Mouse (Mus musculus) myocyte (in vitro differentiated cells): ENCODE data around the gene Mcm10. TPM values are rescaled to one million over a fixed set of nuclear protein-coding genes. Genes with fewer than 3 reads are reported as not detected.

ENCODE experiments used
- H3K27me3 ChIP-seq: one replicate; pipeline ENCODE4 v1.6.1; 2011; ENCODE audit not compliant: control insufficient read depth, insufficient read depth, insufficient read length
- H3K36me3 ChIP-seq: one replicate; pipeline ENCODE4 v1.6.1; 2011; ENCODE audit not compliant: control insufficient read depth, insufficient read depth
- H3K4me2 ChIP-seq: one replicate; pipeline ENCODE4 v1.6.1; 2011; ENCODE audit warnings: low read depth, control low read depth
- H3K4me3 ChIP-seq: one replicate; pipeline ENCODE4 v1.5.1; 2011; ENCODE audit warnings: mild to moderate bottlenecking, control low read depth, moderate library complexity
- H3K79me2 ChIP-seq: one replicate; pipeline ENCODE4 v1.6.1; 2011; ENCODE audit not compliant: control insufficient read depth, insufficient read depth
- H3ac ChIP-seq: one replicate; pipeline ENCODE4 v1.6.1; 2011; ENCODE audit not compliant: control insufficient read depth, insufficient read length
- CEBPB ChIP-seq: IDR thresholded peaks from 2 replicates; pipeline ENCODE4 v1.6.1; 2011; ENCODE audit warnings: mild to moderate bottlenecking, moderate library complexity; ENCODE audit not compliant: poor library complexity, insufficient read depth, severe bottlenecking
- E2F4 ChIP-seq: IDR thresholded peaks from one replicate; pipeline ENCODE4 v1.6.1; 2011; ENCODE audit warnings: mild to moderate bottlenecking, control low read depth, moderate library complexity; ENCODE audit not compliant: insufficient read depth
- MAX ChIP-seq: IDR thresholded peaks from one replicate; pipeline ENCODE4 v1.6.1; 2011; ENCODE audit warnings: low read depth, mild to moderate bottlenecking, control low read depth
- MYOD1 ChIP-seq, 3 experiments: IDR thresholded peaks; one replicate each; pipeline ENCODE4 v1.6.1; 2011; ENCODE audit warnings: control low read depth in 2 of 3, low read depth in 2 of 3, mild to moderate bottlenecking in 2 of 3, moderate library complexity in 1 of 3; ENCODE audit not compliant: insufficient read length in 2 of 3, control insufficient read depth in 1 of 3
- MYOG ChIP-seq, 3 experiments: IDR thresholded peaks; one replicate each; pipeline ENCODE4 v1.6.1; 2011; ENCODE audit warnings: control low read depth in 2 of 3, low read depth in 2 of 3, mild to moderate bottlenecking in 2 of 3; ENCODE audit not compliant: insufficient read length in 2 of 3, control insufficient read depth in 1 of 3, insufficient read depth in 1 of 3
- POLR2A ChIP-seq: IDR thresholded peaks from one replicate; pipeline ENCODE4 v1.6.1; 2011; ENCODE audit warnings: low read depth, mild to moderate bottlenecking, control low read depth, moderate library complexity; ENCODE audit not compliant: insufficient read length
- POLR2AphosphoS2 ChIP-seq: IDR thresholded peaks from one replicate; pipeline ENCODE4 v1.6.1; 2011; ENCODE audit warnings: low read depth, control low read depth; ENCODE audit not compliant: insufficient read length
- REST ChIP-seq: IDR thresholded peaks from one replicate; pipeline ENCODE4 v1.6.1; 2011; ENCODE audit warnings: mild to moderate bottlenecking, control low read depth, moderate library complexity; ENCODE audit not compliant: insufficient read depth, insufficient read length
- SRF ChIP-seq: IDR thresholded peaks from one replicate; pipeline ENCODE4 v1.6.1; 2011; ENCODE audit warnings: low read depth; ENCODE audit not compliant: control insufficient read depth, insufficient read length
- TCF12 ChIP-seq: IDR thresholded peaks from one replicate; pipeline ENCODE4 v1.6.1; 2011; ENCODE audit warnings: mild to moderate bottlenecking, control low read depth; ENCODE audit not compliant: poor library complexity, insufficient read depth, severe bottlenecking
- TCF3 ChIP-seq: IDR thresholded peaks from one replicate; pipeline ENCODE4 v1.6.1; 2011; ENCODE audit warnings: low read depth, control low read depth; ENCODE audit not compliant: insufficient read length
- USF1 ChIP-seq: IDR thresholded peaks from one replicate; pipeline ENCODE4 v1.6.1; 2011; ENCODE audit warnings: low read depth, mild to moderate bottlenecking, control low read depth, moderate library complexity
- polyA plus RNA-seq: library from polyadenylated mRNA; unstranded; fragments of >200 nt; fragmentation: generic; extraction: Trizol; gene quantifications from one replicate; pipeline ENCODE4 v1.2.1, GENCODE M21; 2012; ENCODE audit warnings: missing spikeins

Gene Mcm10
- polyA plus RNA-seq, 1 experiment: 4.2 TPM

DNA sequence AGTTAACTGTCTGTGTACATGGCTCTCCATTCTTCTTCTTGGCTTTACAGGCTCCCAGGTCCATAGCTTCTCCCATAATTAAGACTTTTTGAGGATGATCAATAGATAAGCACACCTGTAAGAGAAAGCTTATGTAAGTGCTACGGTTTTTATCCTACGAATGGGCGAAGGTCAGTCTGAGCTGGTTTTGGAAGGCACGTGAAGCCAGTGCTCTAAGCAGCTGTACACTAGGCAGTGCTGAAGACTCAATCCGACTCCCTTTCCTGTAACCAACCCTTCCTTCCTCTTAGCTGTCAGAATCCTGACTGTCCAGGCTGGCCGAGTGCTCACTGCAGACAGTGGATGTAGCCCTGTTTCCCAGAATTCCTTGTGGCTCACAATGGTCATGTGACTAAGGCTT is 11.3 kb downstream of the Mcm10 start:
- H3K4me2 ChIP-seq: no peak overlapping the region
- no peaks in the 10 kb centered on the region for H3K79me2 ChIP-seq
- no peaks in the 10 kb centered on the region for H3K27me3 ChIP-seq
- peaks cover 6% of the 10 kb centered on the region for H3K36me3 ChIP-seq
- H3ac ChIP-seq: no peak overlapping the region
- H3K4me3 ChIP-seq: no peak overlapping the region
- no peak for TF ChIP-seq MAX
- no peak for TF ChIP-seq USF1
- TF ChIP-seq TCF12: no peak
- TF ChIP-seq MYOD1 (IDR thresholded peaks at IDR 0.05; ENCODE audit: control insufficient read depth in 1 of 3, insufficient read length in 2 of 3, low read depth in 2 of 3): no peak
- TF ChIP-seq REST: no peak
- TF ChIP-seq TCF3: no peak
- no peak for TF ChIP-seq POLR2AphosphoS2
- TF ChIP-seq POLR2A: no peak
- TF ChIP-seq MYOG (IDR thresholded peaks at IDR 0.05; ENCODE audit: control insufficient read depth in 1 of 3, insufficient read depth in 1 of 3, insufficient read length in 2 of 3, low read depth in 2 of 3): no peak
- no peak for TF ChIP-seq E2F4
- no peak for TF ChIP-seq SRF

DNA sequence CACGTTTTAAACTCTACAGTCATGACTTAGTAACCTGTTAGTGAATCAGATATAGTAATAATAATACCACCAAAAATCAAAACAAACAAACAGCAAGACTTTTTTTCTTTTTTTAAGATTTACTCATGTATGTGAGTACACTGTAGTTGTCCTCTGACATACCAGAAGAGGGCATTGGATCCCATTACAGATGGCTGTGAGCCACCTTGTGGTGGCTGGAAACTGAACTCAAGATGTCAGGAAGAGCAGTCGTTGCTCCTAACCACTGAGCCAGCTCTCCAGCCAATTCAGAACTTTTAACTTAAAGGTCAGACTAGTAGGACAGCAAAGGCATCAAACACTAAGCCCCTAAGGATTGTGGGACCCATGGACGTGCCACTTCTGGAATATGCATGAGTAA is 13.7 kb downstream of the Mcm10 start:
- peaks cover 10% of the 10 kb centered on the region for H3K36me3 ChIP-seq
- H3ac ChIP-seq: no peak overlapping the region
- no peak for TF ChIP-seq POLR2A
- H3K27me3 ChIP-seq: no peaks in the 10 kb centered on the region
- H3K4me3 ChIP-seq: no peak overlapping the region
- H3K4me2 ChIP-seq: no peak overlapping the region
- no peaks in the 10 kb centered on the region for H3K79me2 ChIP-seq

DNA sequence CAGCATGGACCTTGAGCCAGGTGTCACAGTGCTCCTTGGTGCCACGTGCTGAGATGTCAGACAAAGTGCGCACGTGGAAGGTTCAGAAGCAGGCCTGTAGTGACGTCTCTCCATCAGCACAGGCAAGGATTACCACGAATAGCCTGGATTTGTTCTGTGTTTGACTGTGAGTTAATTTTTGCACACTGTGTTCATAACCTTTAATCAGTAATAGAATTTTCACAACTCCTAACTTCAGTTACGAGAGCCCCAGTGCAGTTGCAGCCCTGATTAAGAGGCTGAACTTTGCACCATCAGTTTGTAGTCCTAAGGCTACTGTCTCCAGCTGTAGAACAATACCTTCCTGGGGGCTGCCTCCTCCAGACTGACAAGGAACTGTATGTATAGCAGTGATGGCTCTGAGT is 16.2 kb downstream of the Mcm10 start:
- H3K36me3 ChIP-seq: peaks cover 12% of the 10 kb centered on the region
- no peaks in the 10 kb centered on the region for H3K79me2 ChIP-seq

DNA sequence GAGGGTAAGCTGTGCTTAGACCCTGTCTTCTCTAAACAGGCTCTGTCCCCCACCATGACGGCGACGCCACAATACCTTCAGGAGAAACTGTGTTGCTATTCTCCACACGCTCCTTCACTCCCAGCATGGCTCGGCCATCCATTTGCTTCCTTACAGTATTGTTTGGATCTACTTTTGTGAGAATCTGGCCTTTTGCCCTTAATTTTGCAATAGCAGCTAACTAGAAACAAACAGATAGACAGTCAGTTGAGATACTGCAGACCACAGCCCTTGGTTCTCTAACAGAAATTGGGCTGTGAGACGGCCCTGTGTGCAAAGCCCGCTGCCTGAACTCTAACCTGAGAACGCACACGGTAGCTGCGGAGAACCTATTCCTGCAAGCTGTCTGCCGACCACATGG is 16.9 kb downstream of the Mcm10 start:
- Histone ChIP-seq H3K79me2 (no peaks in the 10 kb centered on the region), H3K4me2 (no peak overlapping the region), H3ac (no peak overlapping the region), H3K4me3 (no peak overlapping the region), H3K36me3 (peaks cover 12% of the 10 kb centered on the region), H3K27me3 (no peaks in the 10 kb centered on the region)
- TF ChIP-seq REST: no peak
- no peak for TF ChIP-seq E2F4
- no peak for TF ChIP-seq TCF12
- TF ChIP-seq MAX: no peak
- TF ChIP-seq MYOG (IDR thresholded peaks at IDR 0.05; ENCODE audit: control insufficient read depth in 1 of 3, insufficient read depth in 1 of 3, insufficient read length in 2 of 3, low read depth in 2 of 3): no peak
- TF ChIP-seq SRF: no peak

More for the DNA sequence above, 16.2 kb downstream of the Mcm10 start:
- Histone ChIP-seq H3K4me3 (no peak overlapping the region), H3K4me2 (no peak overlapping the region), H3K27me3 (no peaks in the 10 kb centered on the region), H3ac (no peak overlapping the region)
- TF ChIP-seq TCF3: no peak
- TF ChIP-seq E2F4: no peak
- TF ChIP-seq SRF: no peak
- TF ChIP-seq POLR2A: no peak
- no peak for TF ChIP-seq POLR2AphosphoS2

DNA sequence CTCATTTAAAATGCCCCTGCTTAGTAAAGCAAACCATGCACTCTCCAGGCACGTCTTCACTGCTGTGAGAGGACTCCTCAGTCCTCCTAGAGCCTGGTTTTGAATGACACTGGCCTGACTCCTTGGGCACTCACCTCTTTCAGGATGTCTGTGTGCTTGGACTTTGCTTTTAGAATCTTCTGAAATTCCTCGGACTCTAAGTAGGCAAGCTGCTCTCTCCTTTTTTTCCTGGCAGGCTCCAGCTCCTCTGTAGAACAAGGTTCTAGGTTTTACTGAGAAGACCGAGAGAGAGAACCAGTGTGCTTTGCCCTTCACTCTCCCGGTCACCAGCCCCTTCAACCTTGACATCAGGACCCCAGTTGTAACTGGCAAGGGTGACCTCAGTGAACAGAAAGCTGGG is 18.2 kb downstream of the Mcm10 start:
- Histone ChIP-seq H3K36me3 (peaks cover 12% of the 10 kb centered on the region), H3K79me2 (no peaks in the 10 kb centered on the region), H3K27me3 (no peaks in the 10 kb centered on the region), H3K4me3 (no peak overlapping the region), H3ac (no peak overlapping the region), H3K4me2 (no peak overlapping the region)
- TF ChIP-seq MYOG (IDR thresholded peaks at IDR 0.05; ENCODE audit: control insufficient read depth in 1 of 3, insufficient read depth in 1 of 3, insufficient read length in 2 of 3, low read depth in 2 of 3): no peak
- TF ChIP-seq TCF12: no peak
- TF ChIP-seq USF1: no peak
- no peak for TF ChIP-seq TCF3
- TF ChIP-seq CEBPB: no peak
- TF ChIP-seq MAX: no peak
- TF ChIP-seq SRF: no peak
- no peak for TF ChIP-seq REST
- no peak for TF ChIP-seq E2F4
- TF ChIP-seq MYOD1 (IDR thresholded peaks at IDR 0.05; ENCODE audit: control insufficient read depth in 1 of 3, insufficient read length in 2 of 3, low read depth in 2 of 3): no peak
- TF ChIP-seq POLR2A: no peak
- TF ChIP-seq POLR2AphosphoS2: no peak

DNA sequence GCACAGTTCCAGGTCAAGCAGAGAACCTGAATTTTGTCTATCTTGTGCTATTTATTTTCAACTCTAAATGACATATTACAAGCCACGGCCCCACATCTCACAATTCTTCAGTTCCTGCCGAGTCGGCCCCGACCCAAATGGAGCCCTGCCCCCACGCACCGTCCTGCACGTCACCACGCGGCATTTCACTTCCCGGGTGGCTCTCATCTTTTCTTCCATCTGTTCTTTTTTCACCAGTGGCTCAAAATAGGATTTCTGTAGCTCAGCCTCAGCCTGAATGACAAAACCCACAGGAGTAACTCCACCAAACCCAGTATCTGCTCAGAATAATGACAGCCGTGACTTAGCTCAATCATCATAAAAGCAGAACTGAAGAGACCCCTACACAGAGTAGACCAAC is 19.0 kb downstream of the Mcm10 start:
- TF ChIP-seq USF1: no peak
- TF ChIP-seq MYOG (IDR thresholded peaks at IDR 0.05; ENCODE audit: control insufficient read depth in 1 of 3, insufficient read depth in 1 of 3, insufficient read length in 2 of 3, low read depth in 2 of 3): no peak
- no peak for TF ChIP-seq POLR2A
- TF ChIP-seq TCF12: no peak
- no peak for TF ChIP-seq CEBPB
- no peak for TF ChIP-seq MYOD1 (IDR thresholded peaks at IDR 0.05; ENCODE audit: control insufficient read depth in 1 of 3, insufficient read length in 2 of 3, low read depth in 2 of 3)
- TF ChIP-seq REST: no peak
- Histone ChIP-seq H3K4me3 (no peak overlapping the region), H3K79me2 (no peaks in the 10 kb centered on the region), H3K27me3 (no peaks in the 10 kb centered on the region), H3ac (no peak overlapping the region), H3K36me3 (peaks cover 12% of the 10 kb centered on the region), H3K4me2 (no peak overlapping the region)
